Mouse (Mus musculus): Measurements from ENCODE around the gene Rwdd2b.

The Rwdd2b gene

DNA sequence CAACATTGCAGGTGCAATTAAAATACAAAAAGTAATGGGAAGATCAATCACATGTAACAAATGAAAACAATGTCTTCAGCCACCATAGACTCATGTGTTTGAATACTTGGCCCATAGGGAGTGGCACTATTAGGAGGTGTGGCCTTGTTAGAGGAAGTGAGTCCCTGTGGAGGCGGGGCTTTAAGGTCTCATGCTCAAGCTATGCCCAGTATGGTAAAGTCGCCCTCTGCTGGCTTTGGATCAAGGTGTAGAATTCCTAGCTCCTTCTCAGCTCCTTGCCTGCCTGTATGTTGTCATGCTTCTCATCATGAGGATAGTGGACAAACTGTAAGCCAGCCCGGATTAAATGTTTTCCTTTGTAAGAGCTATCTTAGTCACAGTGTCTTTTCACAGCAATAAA, 35.4 kb downstream of the Rwdd2b start:
- peak; percentile 34 for DNase-seq

DNA sequence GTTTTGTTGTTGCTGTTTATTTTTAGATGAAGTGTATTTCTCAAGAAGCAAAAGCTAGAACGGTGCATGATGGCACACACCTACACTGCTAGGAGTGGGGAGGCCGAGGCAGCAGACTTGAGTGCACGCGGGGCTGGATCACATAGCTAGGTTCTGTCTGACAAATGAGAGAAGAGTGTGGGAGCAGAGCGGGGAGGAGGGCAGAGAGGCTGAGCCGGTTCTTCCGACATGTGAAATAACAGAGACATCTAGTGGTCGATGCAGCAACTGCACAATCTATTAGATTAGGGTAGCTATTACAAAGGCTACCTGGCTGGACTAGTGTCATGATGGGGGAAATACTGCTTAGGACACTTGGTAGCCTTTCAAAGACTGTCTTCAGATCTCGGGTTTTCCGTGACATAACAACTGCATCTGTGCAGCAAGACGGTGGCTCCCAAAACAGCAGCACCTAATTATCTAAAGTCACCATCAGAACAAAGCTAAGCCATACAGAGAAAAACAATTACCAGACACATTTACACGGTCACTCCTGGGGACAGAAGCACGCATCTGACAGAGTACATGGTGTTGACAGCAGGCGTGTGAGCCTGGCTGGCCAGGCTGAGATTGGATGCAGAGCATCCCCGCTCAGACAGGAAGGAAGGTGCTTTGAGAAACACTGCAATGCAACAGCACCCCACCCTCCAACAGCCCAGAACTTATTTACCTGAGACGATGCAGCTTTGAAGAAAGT, 46.4 kb downstream of the Rwdd2b start:
- peak; percentile 50 for DNase-seq

DNA sequence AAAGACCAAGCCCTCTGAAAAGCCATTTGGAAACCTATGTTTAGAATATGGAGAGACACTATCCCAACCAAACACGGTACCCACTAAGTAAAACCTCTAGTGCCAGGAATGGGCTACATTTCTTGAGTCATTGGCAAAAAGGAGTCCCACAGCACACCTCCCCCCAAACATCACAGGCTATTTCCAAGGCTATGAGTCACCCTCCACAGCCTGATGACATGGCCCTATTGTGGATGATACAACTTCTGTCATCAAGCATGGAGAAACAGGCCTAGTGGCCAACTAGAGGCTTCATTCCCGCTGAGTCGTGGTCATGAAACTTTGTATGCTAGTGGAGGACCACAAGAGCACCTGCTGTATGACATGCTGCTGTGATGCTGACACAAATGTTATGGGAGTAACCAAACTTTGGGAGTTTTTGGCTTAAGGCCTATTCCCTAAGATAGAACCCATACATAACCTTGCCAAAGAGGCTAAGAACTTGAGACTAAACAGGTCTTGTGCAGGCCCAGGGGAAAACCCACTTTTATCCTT, 52.9 kb downstream of the Rwdd2b start:
- DNase-seq, result no peak

DNA sequence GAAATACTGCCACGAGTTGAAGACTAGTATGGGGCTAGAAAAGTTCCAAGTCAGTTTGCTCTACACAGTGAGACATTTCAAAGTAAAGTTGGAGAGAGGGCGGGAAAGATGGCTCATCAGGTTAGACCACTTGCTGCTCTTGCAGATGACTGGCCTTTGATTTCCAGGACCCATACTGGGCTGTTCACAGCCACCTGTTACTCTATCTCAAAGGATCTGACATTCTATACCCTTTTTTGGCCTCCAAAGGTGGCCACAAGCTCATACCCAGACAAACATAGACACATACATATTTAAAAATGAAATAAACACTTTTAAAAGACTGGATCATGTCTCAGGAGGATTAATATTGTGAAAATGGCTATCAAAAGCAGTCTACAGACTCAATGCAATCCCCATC, 56.0 kb downstream of the Rwdd2b start:
- DNase-seq, result no peak
